Mouse (Mus musculus) C2C12 (cell line): ENCODE data around the gene Upk2. TPM values are rescaled to one million over a fixed set of nuclear protein-coding genes. Genes with fewer than 3 reads are reported as not detected.
A peak's percentile ranks its signal among the peaks of the same experiment; 100 is the strongest.

Source experiments
- H3K27me3 ChIP-seq: one replicate; pipeline ENCODE4 v1.6.1; 2011; ENCODE audit not compliant: control insufficient read depth, insufficient read depth, insufficient read length
- H3K36me3 ChIP-seq: one replicate; pipeline ENCODE4 v1.6.1; 2011; ENCODE audit not compliant: control insufficient read depth, insufficient read depth
- H3K4me3 ChIP-seq: one replicate; pipeline ENCODE4 v1.5.1; 2011; ENCODE audit warnings: mild to moderate bottlenecking, control low read depth; ENCODE audit not compliant: poor library complexity, insufficient read depth, severe bottlenecking
- H3K79me2 ChIP-seq: one replicate; pipeline ENCODE4 v1.6.1; 2011; ENCODE audit not compliant: control insufficient read depth, insufficient read depth
- H3K79me3 ChIP-seq: one replicate; pipeline ENCODE4 v1.6.1; 2011; ENCODE audit warnings: low read depth, control low read depth
- H3ac ChIP-seq: one replicate; pipeline ENCODE3; 2011; ENCODE audit warnings: low read depth; ENCODE audit not compliant: control insufficient read depth, insufficient read length
- CEBPB ChIP-seq: IDR thresholded peaks from one replicate; pipeline ENCODE4 v1.6.1; 2011; ENCODE audit warnings: low read depth, mild to moderate bottlenecking, control low read depth, moderate library complexity
- CTCF ChIP-seq: IDR thresholded peaks from one replicate; pipeline ENCODE4 v1.5.1; 2011; ENCODE audit not compliant: control insufficient read depth, insufficient read depth, insufficient read length
- FOSL1 ChIP-seq: IDR thresholded peaks from one replicate; pipeline ENCODE4 v1.8.0; 2011; ENCODE audit warnings: mild to moderate bottlenecking, low read length; ENCODE audit not compliant: poor library complexity, insufficient read depth, severe bottlenecking
- MAX ChIP-seq: IDR thresholded peaks from one replicate; pipeline ENCODE4 v1.6.1; 2011; ENCODE audit warnings: mild to moderate bottlenecking, control low read depth
- MYOD1 ChIP-seq: IDR thresholded peaks from one replicate; pipeline ENCODE4 v1.6.1; 2011; ENCODE audit warnings: low read depth; ENCODE audit not compliant: control insufficient read depth, insufficient read length
- MYOG ChIP-seq: IDR thresholded peaks from one replicate; pipeline ENCODE4 v1.6.1; 2011; ENCODE audit not compliant: control insufficient read depth, insufficient read length; ENCODE audit errors: extremely low read depth
- USF1 ChIP-seq: IDR thresholded peaks from one replicate; pipeline ENCODE4 v1.6.1; 2011; ENCODE audit warnings: low read depth, mild to moderate bottlenecking, control low read depth, moderate library complexity
- long read RNA-seq, 2 experiments: library from polyadenylated mRNA; unstranded; transcript quantifications; one replicate each; pipeline ENCODE4 v2.0.0; 2019 to 2020
- polyA plus RNA-seq: library from polyadenylated mRNA; unstranded; fragments of >200 nt; fragmentation: generic; extraction: Trizol; gene quantifications from one replicate; pipeline ENCODE4 v1.2.1, GENCODE M21; 2012; ENCODE audit warnings: missing spikeins

The Upk2 gene
- polyA plus RNA-seq, result 0.04 TPM
- long read RNA-seq, experiment 1, result 0 reads
- long read RNA-seq, experiment 2, result 0 reads

GRCm38 (mm10) chr9:44454891-44455220, at the start of gene Upk2:
Upk2 (minus strand) TSS chr9:44454976.
- no peak within 1 kb of the TSS for H3ac ChIP-seq
- H3K36me3 ChIP-seq, result no peaks in the 10 kb centered on the region
- H3K27me3 ChIP-seq, result peaks cover 22% of the 10 kb centered on the region
- no peaks in the 10 kb centered on the region for H3K79me2 ChIP-seq
- no peak within 1 kb of the TSS for H3K4me3 ChIP-seq
- no peaks in the 10 kb centered on the region for H3K79me3 ChIP-seq
- TF ChIP-seq CTCF (no peak), CEBPB (no peak), MYOD1 (no peak), USF1 (no peak), MYOG (no peak), MAX (no peak), FOSL1 (no peak)

GRCm38 (mm10) chr9:44502006-44502405, 47.2 kb upstream of the Upk2 start:
- H3K79me2 ChIP-seq, result peaks cover 71% of the 10 kb centered on the region
- no peak overlapping the region for H3ac ChIP-seq
- TF ChIP-seq CTCF, result peak; percentile 81
- TF ChIP-seq MYOD1, result no peak
- TF ChIP-seq USF1, result no peak
- TF ChIP-seq FOSL1, result no peak
- H3K79me3 ChIP-seq, result peaks cover 31% of the 10 kb centered on the region
- no peak overlapping the region for H3K4me3 ChIP-seq
- no peaks in the 10 kb centered on the region for H3K27me3 ChIP-seq
- peaks cover 47% of the 10 kb centered on the region for H3K36me3 ChIP-seq

GRCm38 (mm10) chr9:44501206-44501879, 46.6 kb upstream of the Upk2 start:
- Histone ChIP-seq H3K79me3 (peaks cover 33% of the 10 kb centered on the region), H3ac (peak overlapping the region; percentile 15), H3K4me3 (no peak overlapping the region), H3K27me3 (no peaks in the 10 kb centered on the region), H3K36me3 (peaks cover 40% of the 10 kb centered on the region), H3K79me2 (peaks cover 78% of the 10 kb centered on the region)
- TF ChIP-seq USF1 (no peak), MYOD1 (no peak), CTCF (no peak), FOSL1 (no peak), MAX (no peak), MYOG (no peak), CEBPB (no peak)

GRCm38 (mm10) chr9:44500638-44501175, 45.9 kb upstream of the Upk2 start:
- no peak overlapping the region for H3K4me3 ChIP-seq
- no peak overlapping the region for H3ac ChIP-seq
- H3K27me3 ChIP-seq, result no peaks in the 10 kb centered on the region
- no peak for TF ChIP-seq FOSL1
- TF ChIP-seq CTCF, result no peak
- no peak for TF ChIP-seq MAX
- TF ChIP-seq USF1, result no peak
- no peak for TF ChIP-seq CEBPB
- no peak for TF ChIP-seq MYOG
- no peak for TF ChIP-seq MYOD1
- H3K79me3 ChIP-seq, result peaks cover 37% of the 10 kb centered on the region
- peaks cover 84% of the 10 kb centered on the region for H3K79me2 ChIP-seq
- peaks cover 35% of the 10 kb centered on the region for H3K36me3 ChIP-seq

GRCm38 (mm10) chr9:44500163-44500533, 45.4 kb upstream of the Upk2 start:
- peaks cover 30% of the 10 kb centered on the region for H3K36me3 ChIP-seq

More at GRCm38 (mm10) chr9:44500163-44500533, 45.4 kb upstream of the Upk2 start:
- no peak overlapping the region for H3ac ChIP-seq
- peaks cover 84% of the 10 kb centered on the region for H3K79me2 ChIP-seq
- peaks cover 41% of the 10 kb centered on the region for H3K79me3 ChIP-seq
- TF ChIP-seq CEBPB (no peak), MYOG (no peak), CTCF (no peak), MAX (peak; percentile 74), USF1 (no peak), FOSL1 (peak; percentile 51), MYOD1 (no peak)
- H3K27me3 ChIP-seq, result no peaks in the 10 kb centered on the region
- no peak overlapping the region for H3K4me3 ChIP-seq
